Comparison of ENCODE assay signal across 36 mouse cellular contexts in genomic region chr14:121995557-121995870, GRCm38 (mm10). TPM values are rescaled to one million over a fixed set of nuclear protein-coding genes. Genes with fewer than 3 reads are reported as not detected.
A peak's percentile ranks its signal among the peaks of the same experiment; 100 is the strongest.
DNase-seq lines count a peak whose midpoint lies in the region; ATAC-seq lines count a peak whose summit lies in the region.
"Had no signal": no experiment of that assay in that cellular context is flagged by ENCODE, and none has a peak within 500 bp of the region (broad histone marks: within the 10 kb centered on the region; RNA-seq: fewer than 3 reads in every experiment).

No protein-coding gene starts in this region.

- H3K27ac ChIP-seq in macrophage: peak overlapping the region; percentile 57
- H3K27ac ChIP-seq: embryonic facial prominence, embryonic 10.5 days; embryonic facial prominence, embryonic 15.5 days; forebrain, embryonic 12.5 days; heart, embryonic 10.5 days; heart, embryonic 15.5 days; hindbrain, embryonic 12.5 days; kidney, embryonic 15.5 days; left cerebral cortex, adult 2 months; limb, embryonic 12.5 days; liver, embryonic 15.5 days; lung, embryonic 15.5 days; midbrain, embryonic 10.5 days; neural tube, embryonic 13.5 days had no signal

- H3K36me3 ChIP-seq in macrophage (ENCODE audit: inconsistent target): no peaks in the 10 kb centered on the region
- H3K36me3 ChIP-seq: liver, embryonic 15.5 days had no signal

- WGBS in macrophage (ENCODE audit: missing documents): 89% methylated on average over 1 of the region's 1 CpGs

- H3K79me2 ChIP-seq in macrophage (ENCODE audit: inconsistent target): no peaks in the 10 kb centered on the region; the same call in 1 of the 2 replicates

- no peak for ATAC-seq in frontal cortex, adult (ENCODE audit: low TSS enrichment)
- ATAC-seq: forebrain, postnatal 0 days had no signal

- DNase-seq in B cell, adult 2 months: peak; percentile 40 to 41
- peak; percentile 49 for DNase-seq in CD4-positive, CD25-positive, alpha-beta regulatory T cell, adult 2 months (ENCODE audit: low read depth, low spot score)
- peak; percentile 45 for DNase-seq in T-cell, adult 2 months (ENCODE audit: low spot score)
- DNase-seq in heart, postnatal 14 days: no peak
- no peak for DNase-seq in gastrocnemius, adult 18-20 months (ENCODE audit: low spot score)
- no peak for DNase-seq in adrenal gland, adult 18-20 months (ENCODE audit: low spot score in 2 of 2)
- DNase-seq: adrenal gland, postnatal 10 days; cerebellum, adult 18-20 months; cerebellum, postnatal 14 days; forebrain, postnatal 0 days; gastrocnemius, postnatal 25 days; heart, postnatal 36 days; kidney, adult 11 months; kidney, postnatal 25 days; lung, postnatal 4 days had no signal

- intact Hi-C loops in heart, postnatal 14 days (cut with DNase I): no loop called here

- H3K4me3 ChIP-seq in macrophage (ENCODE audit: inconsistent target): no peak overlapping the region
- H3K4me3 ChIP-seq: embryonic facial prominence, embryonic 10.5 days; embryonic facial prominence, embryonic 15.5 days; forebrain, embryonic 12.5 days; heart, embryonic 10.5 days; heart, embryonic 15.5 days; hindbrain, embryonic 12.5 days; kidney, embryonic 15.5 days; left cerebral cortex, adult 2 months; limb, embryonic 12.5 days; liver, embryonic 15.5 days; lung, embryonic 15.5 days; midbrain, embryonic 10.5 days; neural tube, embryonic 13.5 days had no signal

RNA-seq across cellular contexts. Expression of gene Gpr183, which starts 30.5 kb away (rescaled TPM):
- total RNA-seq in macrophage (2018; cell fraction: chromatin; rRNA removed): 1 to 10 TPM in 13 of 26 experiments, under 1 TPM in 10, not detected in 3; 0.39 to 6.8 (median 1.9) TPM
- total RNA-seq in macrophage (2018; cell fraction: cytosol; rRNA removed): 10 to 100 TPM in 1 of 26 experiments, 1 to 10 TPM in 19, under 1 TPM in 6; 0.40 to 10.8 (median 3.0) TPM
- 10 to 100 TPM in 1 of 26 experiments, 1 to 10 TPM in 19, under 1 TPM in 6; 0.17 to 27.4 (median 2.0) TPM for total RNA-seq in macrophage (2018; cell fraction: nucleus; rRNA removed)
- polyA plus RNA-seq in macrophage (2018): 2.6 to 26.1 TPM (median 8.0 TPM) in 3 replicates
- under 1 TPM; 0.54 to 0.67 TPM for total RNA-seq in heart, postnatal 14 days (2021)
- total RNA-seq in gastrocnemius, adult 18-20 months (2021): under 1 TPM in 1 of 2 experiments, not detected in 1; 0.40 TPM
- under 1 TPM; 0.67 to 0.93 TPM for total RNA-seq in adrenal gland, adult 18-20 months (2021)

RNA-seq across cellular contexts. Expression of gene Timm8a2, which starts 39.0 kb away (rescaled TPM):
- total RNA-seq in macrophage (2018; cell fraction: chromatin; rRNA removed): 1 to 10 TPM in 2 of 26 experiments, under 1 TPM in 1, not detected in 23; 0.75 to 1.3 (median 1.1) TPM
- total RNA-seq in macrophage (2018; cell fraction: cytosol; rRNA removed): not detected
- 1 to 10 TPM in 3 of 26 experiments, under 1 TPM in 5, not detected in 18; 0.61 to 2.4 (median 0.92) TPM for total RNA-seq in macrophage (2018; cell fraction: nucleus; rRNA removed)
- not detected in 3 replicates for polyA plus RNA-seq in macrophage (2018)
- not detected for total RNA-seq in heart, postnatal 14 days (2021)
- total RNA-seq in gastrocnemius, adult 18-20 months (2021): not detected
- not detected for total RNA-seq in adrenal gland, adult 18-20 months (2021)
- total RNA-seq: forebrain, postnatal 0 days; gastrocnemius, postnatal 25 days; heart, postnatal 36 days; layer of hippocampus, adult 18-20 months; layer of hippocampus, postnatal 14 days; left cerebral cortex, adult 2 months; left cerebral cortex, postnatal 25 days; liver, adult 2 months had no signal
- polyA plus RNA-seq: C2C12; embryonic facial prominence, embryonic 10.5 days; embryonic facial prominence, embryonic 15.5 days; forebrain, embryonic 12.5 days; forebrain, postnatal 0 days; heart, embryonic 10.5 days; heart, embryonic 15.5 days; hindbrain, embryonic 12.5 days; kidney, embryonic 15.5 days; limb, embryonic 12.5 days; liver, adult 2 months; liver, embryonic 15.5 days; lung, embryonic 15.5 days; midbrain, embryonic 10.5 days; midbrain, postnatal 0 days; neural tube, embryonic 13.5 days had no signal

Comparison
In these comparisons a context has a peak if more than half of its experiments do, and no peak if none do; other contexts are left out.
1. DNase-seq: peak in B cell, adult 2 months (2 of 2), CD4-positive, CD25-positive, alpha-beta regulatory T cell, adult 2 months (single experiment) and T-cell, adult 2 months (single experiment); none in heart, postnatal 14 days (0 of 2), gastrocnemius, adult 18-20 months (single experiment) and adrenal gland, adult 18-20 months (0 of 2).